Mouse (Mus musculus) CH12.LX (cell line): ENCODE measurements around the gene Dnm3.

Experiments used
- CTCF ChIP-seq, 2 experiments: IDR thresholded peaks in 1 of 2; conservative IDR thresholded peaks in 1 of 2; 2 replicates each; pipeline ENCODE4 v1.5.1; 2011 to 2012; ENCODE audit warnings: low read depth in 2 of 2, low read length in 2 of 2, improper control_type of control experiment in 1 of 2, inconsistent platforms in 1 of 2, mild to moderate bottlenecking in 1 of 2, moderate library complexity in 1 of 2
- EP300 ChIP-seq: IDR thresholded peaks from 2 replicates; pipeline ENCODE4 v1.6.1; 2011; ENCODE audit warnings: low read length, improper control_type of control experiment
- KAT2A ChIP-seq: IDR thresholded peaks from 2 replicates; pipeline ENCODE4 v1.6.1; 2012; ENCODE audit warnings: low read length, improper control_type of control experiment, inconsistent platforms; ENCODE audit not compliant: insufficient replicate concordance
- MAFK ChIP-seq: IDR thresholded peaks from 2 replicates; pipeline ENCODE4 v1.6.1; 2011; ENCODE audit warnings: low read length, improper control_type of control experiment; ENCODE audit not compliant: insufficient replicate concordance
- MAZ ChIP-seq: IDR thresholded peaks from 2 replicates; pipeline ENCODE4 v1.6.1; 2012; ENCODE audit warnings: low read depth, mild to moderate bottlenecking, inconsistent platforms, low read length, improper control_type of control experiment, moderate library complexity
- MEF2A ChIP-seq: IDR thresholded peaks from 2 replicates; pipeline ENCODE4 v1.6.1; 2014; ENCODE audit warnings: low read depth, mild to moderate bottlenecking, inconsistent platforms, low read length, improper control_type of control experiment, borderline replicate concordance
- POLR2A ChIP-seq: IDR thresholded peaks from 2 replicates; pipeline ENCODE4 v1.6.1; 2011; ENCODE audit warnings: low read depth, mild to moderate bottlenecking, improper control_type of control experiment, low read length
- RAD21 ChIP-seq: IDR thresholded peaks from 2 replicates; pipeline ENCODE4 v1.6.1; 2011; ENCODE audit warnings: low read depth, mild to moderate bottlenecking, low read length, improper control_type of control experiment, moderate library complexity
- RCOR1 ChIP-seq: conservative IDR thresholded peaks from 2 replicates; pipeline ENCODE4 v1.6.1; 2012; ENCODE audit warnings: low read depth, mild to moderate bottlenecking, inconsistent platforms, low read length, improper control_type of control experiment
- SMC3 ChIP-seq: IDR thresholded peaks from 2 replicates; pipeline ENCODE4 v1.6.1; 2011; ENCODE audit warnings: low read depth, low read length, improper control_type of control experiment

DNA sequence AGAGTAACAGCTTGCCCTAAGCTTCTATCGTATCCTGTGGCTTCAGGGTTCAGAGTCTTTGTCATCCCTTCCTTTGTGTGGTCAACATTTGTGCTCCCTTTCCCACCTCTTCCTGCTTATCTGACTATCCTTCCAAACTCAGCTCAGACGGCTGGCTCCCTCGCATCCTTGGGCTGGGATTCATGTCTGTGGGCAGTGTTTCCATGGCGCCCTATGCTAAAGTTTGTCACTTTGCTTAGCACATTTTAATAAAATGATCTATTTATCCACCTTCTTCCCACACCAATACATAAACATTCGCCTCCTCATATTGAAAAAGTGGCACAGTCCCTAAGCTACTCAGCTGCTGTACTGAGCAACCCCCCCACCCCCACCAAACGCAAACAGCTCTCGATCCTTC is 165.7 kb downstream of the Dnm3 start:
- TF ChIP-seq MAFK (no peak), CTCF (conservative IDR thresholded peaks at IDR 0.05 in 1 of 2, IDR thresholded peaks at IDR 0.05 in 1 of 2; ENCODE audit: low read depth in 2 of 2, low read length in 2 of 2) (no peak), RAD21 (no peak), SMC3 (no peak), POLR2A (no peak), EP300 (no peak), MEF2A (no peak), RCOR1 (no peak), KAT2A (no peak), MAZ (no peak)
